Mouse (Mus musculus): ENCODE measurements around the gene Rock2.

Gene Rock2

GRCm38 (mm10) chr12:17001211-17001610, 106.5 kb downstream of the Rock2 start:
- POLR2A ChIA-PET = interaction anchor here (0.6 to 2.7 kb wide), 15 partner anchors 10 to 259 kb away, joined by 3 to 11 read pairs (median 3); partner anchors contain the start of gene 2410004P03Rik (in 3 of the 4)
- CTCF ChIA-PET = interaction anchor here in 3 of 4 experiments (0.5 to 4.3 kb wide), 6 partner anchors 8 to 618 kb away, joined by 3 to 44 read pairs (median 6); partner anchors contain the start of gene 2410004P03Rik (in 2 of the 3)

GRCm38 (mm10) chr12:17009466-17009865, 114.8 kb downstream of the Rock2 start:
- ChIA-PET CTCF (interaction anchor here in 3 of 4 experiments (0.5 to 2.5 kb wide), 5 partner anchors 8 to 159 kb away, joined by 3 to 20 read pairs (median 4); no protein-coding TSS in a partner anchor), POLR2A (interaction anchor here in 2 of 4 experiments (0.5 to 3.8 kb wide), 3 partner anchors 9 to 244 kb away, joined by 3 to 27 read pairs (median 4); partner anchors contain the start of gene Pqlc3 (in 1 of the 2))

GRCm38 (mm10) chr12:17011100-17011870, 116.6 kb downstream of the Rock2 start, which contains the start of gene 2410004P03Rik:
TSS of gene 2410004P03Rik (minus strand) at chr12:17011727.
- ChIA-PET CTCF (interaction anchor here (0.5 to 3.2 kb wide), 74 partner anchors 8 to 547 kb away, joined by 3 to 44 read pairs (median 4); partner anchors contain the start of genes Pqlc3 (in 4 of the 4), Kcnf1 (in 2 of the 4) and Nol10 (in 1 of the 4)), POLR2A (interaction anchor here (0.6 to 3.8 kb wide), 32 partner anchors 8 to 757 kb away, joined by 3 to 27 read pairs (median 4); partner anchors contain the start of genes Pqlc3 (in 2 of the 4) and Pdia6 (in 1 of the 4))

GRCm38 (mm10) chr12:17012067-17012899, 117.6 kb downstream of the Rock2 start:
- ChIA-PET POLR2A (interaction anchor here in 3 of 4 experiments (0.6 to 3.8 kb wide), 13 partner anchors 11 to 758 kb away, joined by 3 to 27 read pairs (median 5); partner anchors contain the start of gene Pqlc3 (in 2 of the 3)), CTCF (interaction anchor here (0.5 to 3.2 kb wide), 43 partner anchors 7 to 448 kb away, joined by 3 to 44 read pairs (median 4); partner anchors contain the start of genes Pqlc3 (in 3 of the 4) and Nol10 (in 1 of the 4))

GRCm38 (mm10) chr12:17015711-17016110, 121.0 kb downstream of the Rock2 start:
- POLR2A ChIA-PET = interaction anchor here in 1 of 4 experiments (0.6 kb wide), 1 partner anchor 1187 kb away, joined by 3 read pairs; no protein-coding TSS in a partner anchor

GRCm38 (mm10) chr12:17018468-17018867, 123.8 kb downstream of the Rock2 start:
- CTCF ChIA-PET = interaction anchor here (0.5 to 3.8 kb wide), 41 partner anchors 8 to 1253 kb away, joined by 3 to 20 read pairs (median 4); partner anchors contain the start of genes 2410004P03Rik (in 1 of the 4), Greb1 (in 1 of the 4), Kcnf1 (in 1 of the 4) and Pqlc3 (in 1 of the 4)
- POLR2A ChIA-PET = interaction anchor here in 3 of 4 experiments (0.6 to 1.2 kb wide), 5 partner anchors 9 to 764 kb away, joined by 3 to 6 read pairs (median 3); no protein-coding TSS in a partner anchor

More at GRCm38 (mm10) chr12:17015711-17016110, 121.0 kb downstream of the Rock2 start:
- CTCF ChIA-PET = interaction anchor here in 3 of 4 experiments (0.6 to 2.7 kb wide), 3 partner anchors 16 to 478 kb away, joined by 3 to 7 read pairs (median 3); partner anchors contain the start of gene Pqlc3 (in 1 of the 3)

GRCm38 (mm10) chr12:17021125-17021524, 126.4 kb downstream of the Rock2 start:
- ChIA-PET CTCF (interaction anchor here in 1 of 4 experiments (1.2 to 1.7 kb wide), 2 partner anchors 10 to 200 kb away, joined by 3 to 4 read pairs; partner anchors contain the start of gene 2410004P03Rik), POLR2A (interaction anchor here in 1 of 4 experiments (0.6 kb wide), 1 partner anchor 736 kb away, joined by 3 read pairs; no protein-coding TSS in a partner anchor)

- POLR2A ChIA-PET = interaction anchor here in 1 of 4 experiments (1.1 kb wide), 1 partner anchor 11 kb away, joined by 3 read pairs; no protein-coding TSS in a partner anchor
- CTCF ChIA-PET = interaction anchor here in 3 of 4 experiments (0.6 to 1.7 kb wide), 4 partner anchors 10 to 199 kb away, joined by 3 to 4 read pairs (median 4); partner anchors contain the start of gene 2410004P03Rik (in 1 of the 3)
Observed at GRCm38 (mm10) chr12:17022145-17022544, 127.5 kb downstream of the Rock2 start.

GRCm38 (mm10) chr12:17024554-17025110, 129.9 kb downstream of the Rock2 start:
- ChIA-PET POLR2A (interaction anchor here in 1 of 4 experiments (0.5 kb wide), 1 partner anchor 18 kb away, joined by 3 read pairs; no protein-coding TSS in a partner anchor), CTCF (interaction anchor here in 1 of 4 experiments (1.1 kb wide), 1 partner anchor 198 kb away, joined by 3 read pairs; no protein-coding TSS in a partner anchor)

- ChIA-PET CTCF (interaction anchor here in 3 of 4 experiments (0.6 to 2.0 kb wide), 6 partner anchors 14 to 224 kb away, joined by 3 to 8 read pairs (median 4); partner anchors contain the start of gene 2410004P03Rik (in 1 of the 3)), POLR2A (interaction anchor here in 1 of 4 experiments (1.0 kb wide), 1 partner anchor 13 kb away, joined by 3 read pairs; no protein-coding TSS in a partner anchor)
Observed at GRCm38 (mm10) chr12:17032694-17033463, 138.2 kb downstream of the Rock2 start.

- ChIA-PET POLR2A (interaction anchor here in 1 of 4 experiments (1.0 kb wide), 1 partner anchor 14 kb away, joined by 3 read pairs; no protein-coding TSS in a partner anchor), CTCF (interaction anchor here in 3 of 4 experiments (0.6 to 2.0 kb wide), 5 partner anchors 21 to 224 kb away, joined by 3 to 8 read pairs (median 4); partner anchors contain the start of gene 2410004P03Rik (in 1 of the 3))
Observed at GRCm38 (mm10) chr12:17033464-17033841, 138.8 kb downstream of the Rock2 start.

GRCm38 (mm10) chr12:17034671-17035070, 140.0 kb downstream of the Rock2 start:
- CTCF ChIA-PET = interaction anchor here in 3 of 4 experiments (1.0 to 2.0 kb wide), 11 partner anchors 15 to 226 kb away, joined by 3 to 8 read pairs (median 3); partner anchors contain the start of gene 2410004P03Rik (in 2 of the 3)
- POLR2A ChIA-PET = interaction anchor here in 1 of 4 experiments (0.6 kb wide), 1 partner anchor 164 kb away, joined by 3 read pairs; no protein-coding TSS in a partner anchor

GRCm38 (mm10) chr12:17035128-17035527, 140.4 kb downstream of the Rock2 start:
- CTCF ChIA-PET = interaction anchor here in 3 of 4 experiments (1.0 to 2.0 kb wide), 9 partner anchors 15 to 222 kb away, joined by 3 to 6 read pairs (median 3); partner anchors contain the start of gene 2410004P03Rik (in 1 of the 3)
- POLR2A ChIA-PET = interaction anchor here in 1 of 4 experiments (0.6 kb wide), 1 partner anchor 163 kb away, joined by 3 read pairs; no protein-coding TSS in a partner anchor

- ChIA-PET POLR2A (no interaction called here), CTCF (interaction anchor here in 1 of 4 experiments (0.6 kb wide), 1 partner anchor 334 kb away, joined by 3 read pairs; no protein-coding TSS in a partner anchor)
Observed at GRCm38 (mm10) chr12:17036532-17036931, 141.8 kb downstream of the Rock2 start.

GRCm38 (mm10) chr12:17037053-17037610, 142.4 kb downstream of the Rock2 start:
- CTCF ChIA-PET = interaction anchor here in 2 of 4 experiments (0.6 to 1.0 kb wide), 2 partner anchors 18 to 333 kb away, joined by 3 read pairs; no protein-coding TSS in a partner anchor
- POLR2A ChIA-PET = no interaction called here
